Mouse (Mus musculus) C2C12 (cell line): ENCODE data around the gene Samd1. TPM values are rescaled to one million over a fixed set of nuclear protein-coding genes. Genes with fewer than 3 reads are reported as not detected.

ENCODE experiments used
- H3K27me3 ChIP-seq: one replicate; pipeline ENCODE4 v1.6.1; 2011; ENCODE audit not compliant: control insufficient read depth, insufficient read depth, insufficient read length
- H3K36me3 ChIP-seq: one replicate; pipeline ENCODE4 v1.6.1; 2011; ENCODE audit not compliant: control insufficient read depth, insufficient read depth
- H3K4me3 ChIP-seq: one replicate; pipeline ENCODE4 v1.5.1; 2011; ENCODE audit warnings: mild to moderate bottlenecking, control low read depth; ENCODE audit not compliant: poor library complexity, insufficient read depth, severe bottlenecking
- H3K79me2 ChIP-seq: one replicate; pipeline ENCODE4 v1.6.1; 2011; ENCODE audit not compliant: control insufficient read depth, insufficient read depth
- H3K79me3 ChIP-seq: one replicate; pipeline ENCODE4 v1.6.1; 2011; ENCODE audit warnings: low read depth, control low read depth
- H3ac ChIP-seq: one replicate; pipeline ENCODE3; 2011; ENCODE audit warnings: low read depth; ENCODE audit not compliant: control insufficient read depth, insufficient read length
- CEBPB ChIP-seq: IDR thresholded peaks from one replicate; pipeline ENCODE4 v1.6.1; 2011; ENCODE audit warnings: low read depth, mild to moderate bottlenecking, control low read depth, moderate library complexity
- CTCF ChIP-seq: IDR thresholded peaks from one replicate; pipeline ENCODE4 v1.5.1; 2011; ENCODE audit not compliant: control insufficient read depth, insufficient read depth, insufficient read length
- FOSL1 ChIP-seq: IDR thresholded peaks from one replicate; pipeline ENCODE4 v1.8.0; 2011; ENCODE audit warnings: mild to moderate bottlenecking, low read length; ENCODE audit not compliant: poor library complexity, insufficient read depth, severe bottlenecking
- MAX ChIP-seq: IDR thresholded peaks from one replicate; pipeline ENCODE4 v1.6.1; 2011; ENCODE audit warnings: mild to moderate bottlenecking, control low read depth
- MYOD1 ChIP-seq: IDR thresholded peaks from one replicate; pipeline ENCODE4 v1.6.1; 2011; ENCODE audit warnings: low read depth; ENCODE audit not compliant: control insufficient read depth, insufficient read length
- MYOG ChIP-seq: IDR thresholded peaks from one replicate; pipeline ENCODE4 v1.6.1; 2011; ENCODE audit not compliant: control insufficient read depth, insufficient read length; ENCODE audit errors: extremely low read depth
- USF1 ChIP-seq: IDR thresholded peaks from one replicate; pipeline ENCODE4 v1.6.1; 2011; ENCODE audit warnings: low read depth, mild to moderate bottlenecking, control low read depth, moderate library complexity
- polyA plus RNA-seq: library from polyadenylated mRNA; unstranded; fragments of >200 nt; fragmentation: generic; extraction: Trizol; gene quantifications from one replicate; pipeline ENCODE4 v1.2.1, GENCODE M21; 2012; ENCODE audit warnings: missing spikeins

Samd1 gene
- polyA plus RNA-seq, 1 experiment = 69.7 TPM

DNA sequence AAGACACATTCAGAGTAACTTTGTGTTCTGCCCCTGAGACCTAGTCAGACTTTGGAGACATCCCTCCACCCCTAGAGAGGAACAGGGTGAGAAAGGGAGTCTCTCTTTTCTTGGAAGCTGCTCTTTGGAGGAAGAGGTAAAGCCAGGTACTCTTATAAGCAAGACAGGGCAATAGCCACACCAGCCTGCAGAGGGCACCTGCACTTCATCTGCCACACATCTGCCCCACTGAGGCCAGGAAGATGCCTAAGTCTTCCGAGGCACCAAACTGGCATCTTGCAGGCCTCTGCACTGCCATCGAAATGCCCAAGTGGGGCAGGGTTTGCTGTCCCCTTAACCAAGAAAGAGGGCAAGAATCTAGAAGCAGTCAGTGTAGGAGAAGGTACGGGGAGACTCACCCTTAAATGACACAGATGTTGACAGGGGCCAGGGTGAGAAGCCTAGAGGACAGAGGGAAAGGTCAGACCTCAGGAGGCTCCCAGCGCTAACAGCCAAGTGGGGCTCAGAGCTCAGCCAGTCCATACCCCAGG, 21.3 kb upstream of the Samd1 start:
- Histone ChIP-seq H3K36me3 (peaks cover 11% of the 10 kb centered on the region), H3K79me3 (peaks cover 7% of the 10 kb centered on the region), H3ac (no peak overlapping the region), H3K27me3 (no peaks in the 10 kb centered on the region), H3K79me2 (peaks cover 49% of the 10 kb centered on the region), H3K4me3 (no peak overlapping the region)
- no peak for TF ChIP-seq MAX
- TF ChIP-seq CTCF = no peak
- no peak for TF ChIP-seq FOSL1
- TF ChIP-seq MYOG = no peak
- no peak for TF ChIP-seq USF1
- TF ChIP-seq MYOD1 = no peak
- TF ChIP-seq CEBPB = no peak

DNA sequence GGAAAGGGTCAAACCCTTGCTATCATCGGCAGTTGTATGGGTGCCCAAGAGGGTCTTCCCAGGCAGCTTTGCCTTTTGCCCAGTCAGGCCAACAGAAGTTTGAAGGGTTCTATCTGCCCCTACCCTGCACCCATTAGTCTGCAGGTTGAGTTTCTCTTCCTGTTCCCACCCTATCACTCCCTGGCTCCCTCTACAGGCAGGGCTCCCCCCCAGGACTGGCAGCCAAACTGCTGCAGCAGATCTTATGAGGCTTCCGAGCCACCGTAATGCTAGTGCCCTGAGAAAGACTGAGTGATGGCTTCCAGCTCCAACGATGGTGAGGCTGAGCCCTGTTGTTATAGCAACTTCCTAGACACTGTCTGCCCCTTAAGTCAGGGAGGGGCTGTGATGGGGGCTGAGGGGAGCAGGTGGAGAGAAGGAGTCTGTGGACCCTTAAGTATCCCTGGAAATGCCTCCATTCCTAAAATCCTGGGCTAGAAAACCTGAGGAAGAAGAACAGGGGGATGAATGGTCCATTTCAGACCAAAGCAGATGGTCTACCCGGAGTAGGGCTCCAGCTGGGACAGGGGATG, 20.6 kb upstream of the Samd1 start:
- H3ac ChIP-seq = no peak overlapping the region
- H3K27me3 ChIP-seq = no peaks in the 10 kb centered on the region
- H3K79me3 ChIP-seq = peaks cover 7% of the 10 kb centered on the region
- H3K79me2 ChIP-seq = peaks cover 49% of the 10 kb centered on the region
- no peak overlapping the region for H3K4me3 ChIP-seq
- TF ChIP-seq USF1 = no peak
- no peak for TF ChIP-seq FOSL1
- TF ChIP-seq MYOG = no peak
- no peak for TF ChIP-seq CTCF
- TF ChIP-seq CEBPB = no peak
- no peak for TF ChIP-seq MAX
- no peak for TF ChIP-seq MYOD1
- peaks cover 18% of the 10 kb centered on the region for H3K36me3 ChIP-seq

- Histone ChIP-seq H3K4me3 (no peak overlapping the region), H3ac (no peak overlapping the region), H3K36me3 (peaks cover 25% of the 10 kb centered on the region), H3K79me2 (peaks cover 49% of the 10 kb centered on the region), H3K27me3 (no peaks in the 10 kb centered on the region), H3K79me3 (peaks cover 7% of the 10 kb centered on the region)
- TF ChIP-seq MAX (no peak), MYOG (no peak), CEBPB (no peak), USF1 (no peak)
Measured at GRCm38 (mm10) chr8:83977646-83978045, 19.8 kb upstream of the Samd1 start.

GRCm38 (mm10) chr8:83978200-83978599, 19.3 kb upstream of the Samd1 start:
- no peaks in the 10 kb centered on the region for H3K27me3 ChIP-seq
- H3K79me2 ChIP-seq = peaks cover 47% of the 10 kb centered on the region
- H3K79me3 ChIP-seq = peaks cover 7% of the 10 kb centered on the region
- TF ChIP-seq CTCF (no peak), MYOD1 (no peak), USF1 (no peak), CEBPB (no peak), MAX (no peak), MYOG (no peak), FOSL1 (no peak)
- no peak overlapping the region for H3ac ChIP-seq
- peaks cover 25% of the 10 kb centered on the region for H3K36me3 ChIP-seq
- no peak overlapping the region for H3K4me3 ChIP-seq

DNA sequence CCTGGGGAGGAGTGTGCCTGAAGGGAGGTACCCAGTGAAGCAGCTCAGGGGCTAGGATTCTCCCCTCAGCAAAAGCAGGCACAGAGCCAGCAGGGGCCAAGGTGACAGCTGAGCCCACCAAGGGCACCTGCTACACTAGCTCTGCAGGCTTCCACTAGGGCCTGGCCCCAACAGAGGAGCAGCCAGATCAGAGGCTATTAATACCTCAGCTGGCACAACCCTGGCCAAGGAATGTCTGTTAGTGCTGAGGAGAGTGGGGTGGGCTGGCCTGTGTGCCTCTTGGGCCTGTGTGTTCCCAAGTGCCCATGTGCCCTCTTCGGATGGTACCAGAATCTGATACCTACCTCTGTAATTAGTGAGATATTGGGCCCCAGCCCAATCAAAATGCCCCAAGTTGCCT, 17.2 kb upstream of the Samd1 start:
- Histone ChIP-seq H3K79me2 (peaks cover 27% of the 10 kb centered on the region), H3K27me3 (no peaks in the 10 kb centered on the region), H3K36me3 (peaks cover 25% of the 10 kb centered on the region), H3K79me3 (peaks cover 2% of the 10 kb centered on the region), H3ac (no peak overlapping the region), H3K4me3 (no peak overlapping the region)
- TF ChIP-seq CTCF = no peak

- Histone ChIP-seq H3K36me3 (peaks cover 25% of the 10 kb centered on the region), H3ac (no peak overlapping the region), H3K79me3 (peaks cover 2% of the 10 kb centered on the region), H3K79me2 (peaks cover 21% of the 10 kb centered on the region), H3K27me3 (no peaks in the 10 kb centered on the region), H3K4me3 (no peak overlapping the region)
- TF ChIP-seq FOSL1 = no peak
- no peak for TF ChIP-seq USF1
- TF ChIP-seq CTCF = no peak
- TF ChIP-seq MAX = no peak
- TF ChIP-seq MYOD1 = no peak
- no peak for TF ChIP-seq MYOG
- no peak for TF ChIP-seq CEBPB
Measured at GRCm38 (mm10) chr8:83980845-83981244, 16.6 kb upstream of the Samd1 start.
